Mouse (Mus musculus) T-helper 2 cell (primary cell): ENCODE measurements around the gene Mlxipl.

Source experiments
- in situ Hi-C: fragments of 300-600 bp; cut with MboI, MseI; formaldehyde crosslinking; loops from one replicate; pipeline ENCODE4 v1.15.1; 2025; ENCODE audit warnings: high pct_unique_total_duplicates

Gene Mlxipl

DNA sequence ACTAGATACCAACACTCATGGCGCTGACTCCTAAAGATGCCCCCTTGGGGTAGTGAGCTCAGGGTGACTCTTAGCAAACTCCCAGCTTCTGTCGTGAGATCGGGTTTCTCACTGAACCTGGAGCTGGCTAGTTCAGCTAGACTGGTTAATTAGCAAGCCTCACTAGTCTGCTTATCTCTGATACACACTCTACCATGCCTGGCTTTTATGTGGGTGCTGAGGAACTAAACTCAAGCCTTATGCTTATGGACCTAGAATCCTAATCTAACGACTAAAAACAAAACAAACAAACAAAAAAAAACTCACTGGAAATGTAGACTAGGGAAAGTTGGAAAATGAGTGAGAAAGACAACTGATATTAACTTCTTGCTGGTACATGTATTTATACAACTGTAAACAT, 54.8 kb downstream of the Mlxipl start:
- in situ Hi-C loops: loop anchor here (25.0 kb wide), 1 partner anchor 643 kb away; the partner anchor contains the start of genes Mdh2 and Styxl1

DNA sequence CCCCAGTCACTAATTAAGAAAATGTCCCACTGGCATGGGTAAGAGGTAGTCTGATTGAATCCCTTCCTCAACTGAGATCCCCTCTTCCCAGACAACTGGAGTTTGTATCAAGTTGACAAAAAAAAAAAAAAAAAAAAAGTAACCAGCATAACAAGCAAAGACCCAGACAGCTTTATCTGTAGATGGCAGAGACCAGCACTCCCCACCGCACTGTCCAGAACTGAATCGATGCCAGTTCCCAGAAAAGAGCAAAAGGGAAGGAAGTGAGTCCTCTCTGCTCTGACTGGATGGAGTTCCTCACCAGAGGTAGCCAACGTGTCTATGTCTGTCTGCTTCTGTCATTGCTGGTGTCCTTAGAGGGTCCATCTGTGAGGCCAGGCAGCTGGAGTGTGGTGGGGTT, 55.8 kb downstream of the Mlxipl start:
- in situ Hi-C loops: loop anchor here (25.0 kb wide), 1 partner anchor 642 kb away; the partner anchor contains the start of genes Mdh2 and Styxl1

DNA sequence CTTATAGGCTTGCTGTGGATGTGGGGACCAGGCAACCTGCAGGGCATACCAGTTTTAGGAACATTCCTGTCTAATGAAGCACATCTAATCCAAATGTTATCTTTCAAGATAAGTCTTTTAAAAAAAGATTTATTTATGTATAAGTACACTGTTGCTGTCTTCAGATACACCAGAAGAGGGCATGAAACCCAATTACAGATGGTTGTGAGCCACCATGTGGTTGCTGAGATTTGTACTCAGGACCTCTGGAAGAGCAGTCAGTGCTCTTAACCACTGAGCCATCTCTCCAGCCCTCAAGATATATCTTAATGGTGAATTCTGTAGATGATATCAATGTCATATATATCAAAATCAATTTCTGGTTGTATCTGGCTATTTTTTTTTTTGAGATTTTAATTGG, 56.3 kb downstream of the Mlxipl start:
- in situ Hi-C loops: loop anchor here (25.0 kb wide), 1 partner anchor 641 kb away; the partner anchor contains the start of genes Mdh2 and Styxl1

DNA sequence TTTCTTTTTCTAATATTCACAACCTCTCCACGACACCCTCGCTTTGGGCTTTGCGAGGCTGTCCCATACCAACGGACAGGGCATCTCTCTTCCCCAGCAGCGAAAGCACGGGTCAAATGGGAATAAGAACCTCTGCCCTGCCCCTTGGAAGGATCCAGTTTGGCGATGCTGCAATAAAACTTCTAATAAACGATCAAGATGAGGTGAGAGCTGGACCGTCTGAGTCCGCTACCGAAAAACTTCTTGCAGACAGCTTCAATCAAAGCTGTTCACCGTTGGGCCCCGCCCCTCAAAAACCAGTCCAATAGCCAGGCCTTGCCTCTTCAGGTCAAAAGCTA, 59.0 kb downstream of the Mlxipl start:
- in situ Hi-C loops: loop anchor here (25.0 kb wide), 1 partner anchor 639 kb away; the partner anchor contains the start of genes Mdh2 and Styxl1

DNA sequence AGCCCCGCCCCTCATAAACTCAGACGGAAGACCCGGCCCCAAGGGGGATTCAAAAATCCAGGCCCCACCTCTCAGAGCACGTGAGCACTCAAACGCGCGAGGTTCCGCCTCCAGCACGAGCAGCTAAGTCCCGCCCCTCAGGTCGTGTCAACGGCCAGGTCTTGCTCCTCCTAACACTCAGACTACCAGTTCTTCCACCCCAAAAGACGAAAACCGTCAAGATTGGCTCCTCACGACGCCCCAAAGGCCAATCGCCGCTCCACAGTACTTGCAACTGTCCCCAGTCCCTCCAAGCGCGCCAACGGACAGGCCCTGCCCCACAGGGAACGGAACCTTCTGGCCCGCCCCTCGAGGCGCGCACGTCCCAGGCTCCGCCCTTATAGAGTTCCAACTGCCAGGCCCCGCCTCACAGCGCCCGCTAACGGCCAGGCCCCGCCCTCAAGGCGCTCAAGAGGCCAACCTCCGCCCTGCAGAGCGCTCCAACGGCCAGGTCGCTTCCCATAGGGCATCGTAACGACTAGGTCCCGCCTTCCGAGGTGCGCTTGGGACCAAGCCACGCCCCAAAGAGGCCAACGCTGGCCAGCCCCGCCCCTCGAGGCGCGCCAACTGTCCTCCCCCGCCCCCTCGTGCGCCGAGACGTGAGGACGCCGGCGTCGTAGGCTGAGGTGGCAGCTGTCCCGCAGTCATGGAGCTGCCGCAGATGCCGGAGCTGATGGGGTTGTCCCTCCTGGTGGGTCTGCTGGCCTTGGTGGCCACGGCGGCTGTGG, 59.5 kb downstream of the Mlxipl start, which contains the start of gene Tbl2:
Tbl2 (plus strand) TSS at position 605 of the 767 bp plus-strand sequence.
- in situ Hi-C loops: loop anchor here (25.0 kb wide), 1 partner anchor 638 kb away; the partner anchor contains the start of genes Mdh2 and Styxl1

DNA sequence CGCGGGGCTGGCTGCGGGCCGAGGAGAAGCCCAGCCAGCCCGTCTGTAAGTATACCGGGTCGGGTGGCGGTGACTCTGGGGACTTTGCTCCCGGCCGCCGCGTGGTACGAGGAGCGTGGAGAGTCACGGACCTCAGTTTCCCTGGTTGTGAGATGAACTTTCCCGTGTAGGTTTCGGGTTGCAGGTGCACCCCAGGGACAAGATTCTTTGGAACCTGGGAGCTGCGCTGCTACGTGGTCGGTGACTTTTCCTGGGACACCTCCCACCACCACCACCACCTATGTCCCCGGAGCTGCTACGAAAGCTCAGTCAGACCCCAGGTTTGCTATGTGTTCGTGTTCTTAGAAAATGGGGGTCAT, 60.1 kb downstream of the Mlxipl start:
- in situ Hi-C loops: loop anchor here (10.0 to 25.0 kb wide), 2 partner anchors 575 to 638 kb away; partner anchors contain the start of genes Mdh2 and Styxl1

DNA sequence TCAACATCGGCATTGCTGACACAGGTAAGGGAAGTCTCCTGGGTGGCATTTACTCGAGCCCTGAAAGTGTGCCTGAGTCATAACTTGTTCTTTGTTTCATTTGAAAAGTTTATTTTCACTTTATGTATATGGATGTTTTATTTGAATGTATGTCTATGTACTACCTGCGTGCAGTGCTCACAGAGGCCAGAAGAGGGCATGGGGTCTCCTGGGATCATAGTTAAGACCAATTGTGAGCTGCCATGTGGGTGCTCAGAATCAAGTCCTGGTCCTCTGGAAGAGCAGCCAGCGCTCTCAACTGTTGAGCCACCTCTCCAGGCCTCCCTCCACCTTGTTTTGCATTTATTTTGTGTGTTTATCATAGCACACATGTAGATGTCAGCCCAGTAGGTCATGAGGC, 66.8 kb downstream of the Mlxipl start:
- in situ Hi-C loops: loop anchor here (10.0 kb wide), 1 partner anchor 582 kb away; no protein-coding TSS in a partner anchor

DNA sequence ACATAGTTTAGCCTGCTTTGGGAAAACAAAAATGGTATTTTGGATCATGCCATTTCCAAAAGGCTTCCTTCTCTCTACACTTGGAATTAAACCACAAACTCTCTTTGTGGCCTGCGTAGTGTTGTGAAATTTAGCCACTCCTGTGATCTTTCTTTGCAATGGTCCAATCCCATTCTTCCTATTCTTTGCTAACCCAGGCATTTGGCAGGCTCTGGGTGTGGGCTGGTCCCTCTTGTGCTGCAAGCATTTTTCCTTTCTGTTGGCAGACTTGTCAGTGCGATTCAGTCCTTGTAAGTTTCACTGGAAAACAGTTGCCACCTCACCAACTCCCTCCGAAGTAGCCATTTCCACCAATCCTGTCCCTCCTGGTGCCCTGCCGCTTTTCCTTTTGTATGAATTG, 71.5 kb downstream of the Mlxipl start:
- in situ Hi-C loops: no loop called here

DNA sequence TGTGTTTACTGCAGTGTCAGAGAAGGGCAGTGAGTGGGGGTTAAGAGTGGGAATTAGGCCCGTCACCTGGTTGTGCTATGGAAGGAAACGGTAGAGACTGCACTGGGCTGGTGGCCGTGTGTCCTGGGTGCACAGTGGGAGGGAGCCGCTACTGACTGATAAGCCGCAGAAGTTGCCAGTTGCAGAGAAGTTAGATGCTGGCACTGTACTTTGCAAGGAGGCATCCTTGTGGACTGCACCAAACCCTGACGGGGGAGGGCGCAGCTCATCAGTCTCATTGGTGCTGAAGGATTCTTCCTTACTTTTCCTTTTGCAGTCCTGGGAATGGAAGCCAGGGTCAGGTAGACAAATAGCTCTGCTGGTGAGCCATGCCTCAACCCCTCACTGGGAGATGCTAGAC, 72.0 kb downstream of the Mlxipl start:
- in situ Hi-C loops: no loop called here

DNA sequence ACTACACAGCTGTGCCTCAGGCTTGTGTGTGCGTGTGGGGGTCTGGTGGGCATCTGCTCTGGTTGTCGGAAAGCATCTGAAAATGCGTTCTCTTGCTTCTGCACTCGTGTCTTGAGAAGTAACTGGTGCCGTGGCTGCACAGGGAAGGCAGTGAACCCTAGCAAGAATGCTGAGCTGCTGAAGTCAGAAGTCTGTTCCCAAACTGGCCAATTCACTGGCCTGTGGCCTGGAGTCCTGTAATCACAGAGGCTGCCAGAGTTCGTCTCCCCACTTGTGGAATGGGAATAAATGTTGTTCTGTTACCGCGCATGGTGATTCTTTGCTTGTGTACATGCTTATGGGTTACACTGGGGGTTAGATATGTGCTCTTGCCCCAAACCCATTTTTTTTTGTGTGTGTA, 72.7 kb downstream of the Mlxipl start:
- in situ Hi-C loops: no loop called here

DNA sequence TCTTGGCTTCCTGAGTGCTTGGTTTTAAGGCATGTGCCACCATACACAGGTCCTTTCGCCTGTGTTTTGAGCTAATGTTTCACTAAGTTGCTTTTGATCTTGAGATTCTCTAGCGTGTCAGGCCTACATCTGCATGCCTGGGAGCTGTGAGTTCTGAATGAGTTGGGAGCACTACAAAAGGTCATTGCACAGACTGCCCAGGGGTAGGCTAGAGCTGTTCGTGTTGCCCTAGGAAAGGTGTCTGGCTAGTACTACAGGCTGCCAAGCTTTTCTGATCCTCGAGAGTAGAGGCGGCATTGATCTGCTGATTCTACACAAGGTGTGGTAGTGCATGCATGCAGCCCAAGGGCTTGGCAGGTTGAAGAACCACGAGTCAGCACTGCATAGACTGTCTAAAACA, 73.1 kb downstream of the Mlxipl start:
- in situ Hi-C loops: no loop called here

DNA sequence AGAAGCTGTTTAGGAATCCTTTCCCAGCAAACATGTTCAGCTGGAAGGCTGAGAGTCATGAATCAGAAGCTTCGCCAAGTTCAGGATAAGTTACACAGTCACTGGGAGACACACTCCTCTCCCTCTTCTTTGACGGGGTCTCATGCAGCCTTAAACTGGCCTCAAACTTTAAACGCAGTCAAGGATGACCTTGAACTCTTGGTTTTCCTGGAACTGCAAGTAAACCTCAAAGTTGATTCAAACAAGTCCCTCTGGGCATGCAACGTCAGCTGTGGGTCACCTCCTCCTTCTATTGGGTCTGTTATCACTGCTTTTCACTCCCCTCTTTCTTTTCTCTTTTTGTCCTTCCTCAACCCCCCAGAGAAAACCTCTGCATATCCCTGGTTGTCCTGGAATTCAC, 77.2 kb downstream of the Mlxipl start:
- in situ Hi-C loops: no loop called here

DNA sequence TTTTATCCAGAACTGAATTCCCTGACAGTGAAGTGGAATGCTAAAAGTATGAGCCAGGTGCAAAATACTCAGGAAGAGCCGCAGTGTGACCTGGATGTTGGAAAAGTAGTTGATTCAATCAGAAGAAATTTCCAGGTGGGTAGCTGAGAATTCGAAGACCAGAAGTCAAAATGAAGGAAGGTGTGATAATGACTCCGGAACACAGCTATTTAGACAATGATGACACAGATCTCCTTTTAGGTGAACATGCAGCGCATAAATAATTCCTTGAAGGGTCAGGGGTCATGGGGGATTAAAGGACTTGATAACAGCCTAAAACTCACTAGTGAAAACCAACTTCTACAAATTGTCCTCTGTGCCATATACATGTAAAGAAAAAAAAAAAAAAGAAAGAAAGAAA, 77.8 kb downstream of the Mlxipl start:
- in situ Hi-C loops: no loop called here

DNA sequence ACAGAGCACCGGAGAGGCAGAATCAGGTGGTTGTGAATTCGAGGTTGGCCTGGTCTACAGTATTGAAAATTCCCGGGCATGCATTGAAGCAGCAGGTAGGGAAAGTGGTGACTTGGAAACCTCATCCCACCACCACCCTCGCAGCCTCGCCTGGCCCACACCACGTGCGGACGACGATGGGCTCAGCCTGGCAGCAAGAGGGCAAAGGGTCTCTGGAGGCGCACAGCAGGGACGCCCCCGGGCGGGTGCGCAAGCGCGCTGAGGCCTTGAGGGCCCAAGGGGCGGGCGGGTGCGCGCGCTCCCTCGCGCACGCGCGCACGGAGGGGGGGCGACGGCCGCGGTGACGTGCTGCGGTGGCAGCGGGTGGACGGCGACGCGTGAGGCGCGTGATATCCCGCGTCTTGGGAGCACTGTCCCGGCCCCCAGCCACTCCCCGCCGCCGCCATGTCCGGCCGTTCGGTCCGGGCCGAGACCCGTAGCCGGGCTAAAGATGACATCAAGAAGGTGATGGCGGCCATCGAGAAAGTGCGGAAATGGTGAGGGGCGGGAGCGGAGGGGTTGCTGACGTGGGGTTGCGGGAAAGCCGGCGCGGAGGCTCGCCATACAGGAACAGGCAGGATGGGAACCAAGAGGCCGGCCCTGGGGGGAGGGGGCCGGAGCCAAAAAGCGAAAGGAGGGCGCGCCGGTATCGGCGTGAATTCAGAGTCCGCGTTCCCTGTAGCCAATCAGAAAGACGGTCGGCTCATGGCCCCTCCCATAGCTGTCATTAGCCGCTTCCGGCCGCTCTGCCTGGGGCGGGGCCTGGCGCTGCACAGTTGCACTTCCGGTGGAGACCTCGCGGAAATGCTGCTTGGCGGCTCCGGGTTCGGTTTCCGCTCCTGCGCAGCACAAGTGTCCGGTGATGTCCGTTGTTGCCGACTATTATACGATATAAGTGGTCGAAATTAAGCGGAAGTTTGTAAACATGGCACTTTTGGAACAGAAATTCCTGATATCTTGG, 78.7 kb downstream of the Mlxipl start, which contains the start of gene Bcl7b:
Bcl7b (plus strand) TSS at position 221 of the 1,000 bp plus-strand sequence.
- in situ Hi-C loops: no loop called here

DNA sequence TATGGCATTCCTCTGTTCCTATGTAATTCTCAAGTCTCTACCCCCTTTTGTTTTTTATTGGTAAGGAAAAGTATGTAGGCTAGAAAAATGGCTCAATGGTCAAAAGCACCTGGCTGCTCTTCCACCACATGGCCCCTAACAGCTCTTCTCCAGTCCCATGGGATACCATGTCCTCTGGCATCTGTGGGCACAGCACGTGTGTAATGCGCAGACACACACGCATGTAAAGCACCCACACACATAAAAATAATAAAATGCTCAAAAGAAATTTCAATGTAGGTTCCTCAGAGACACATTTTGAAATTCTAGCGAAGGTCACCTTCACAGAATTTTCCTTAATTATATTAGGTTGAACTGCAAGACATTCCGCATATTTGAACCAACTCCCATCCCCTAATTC, 79.8 kb downstream of the Mlxipl start:
- in situ Hi-C loops: no loop called here

DNA sequence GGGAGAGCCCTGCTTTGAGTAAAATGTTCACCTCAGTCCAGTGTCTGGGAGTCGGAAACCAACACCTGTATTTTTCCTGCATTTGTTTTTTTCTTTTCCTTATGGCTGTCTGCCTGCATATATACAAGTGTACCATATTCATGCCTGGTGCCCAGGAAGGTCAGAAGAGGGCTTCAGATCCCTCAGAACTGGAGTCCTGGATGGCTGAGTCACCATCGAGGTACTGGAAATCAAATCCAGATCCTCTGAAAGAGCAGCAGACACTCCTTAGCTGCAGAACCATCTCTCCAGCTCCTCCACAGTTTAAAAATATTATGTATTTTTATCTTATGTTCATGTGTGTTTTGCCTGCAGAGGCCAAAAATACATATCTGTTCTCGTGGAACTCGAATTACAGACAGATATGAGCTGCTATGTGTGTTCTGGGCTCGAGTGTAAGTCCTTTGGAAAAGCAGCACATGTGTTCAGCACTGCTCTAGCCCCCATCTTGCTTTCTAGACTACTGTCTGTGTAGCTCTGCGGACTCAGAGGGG, 82.1 kb downstream of the Mlxipl start:
- in situ Hi-C loops: no loop called here

DNA sequence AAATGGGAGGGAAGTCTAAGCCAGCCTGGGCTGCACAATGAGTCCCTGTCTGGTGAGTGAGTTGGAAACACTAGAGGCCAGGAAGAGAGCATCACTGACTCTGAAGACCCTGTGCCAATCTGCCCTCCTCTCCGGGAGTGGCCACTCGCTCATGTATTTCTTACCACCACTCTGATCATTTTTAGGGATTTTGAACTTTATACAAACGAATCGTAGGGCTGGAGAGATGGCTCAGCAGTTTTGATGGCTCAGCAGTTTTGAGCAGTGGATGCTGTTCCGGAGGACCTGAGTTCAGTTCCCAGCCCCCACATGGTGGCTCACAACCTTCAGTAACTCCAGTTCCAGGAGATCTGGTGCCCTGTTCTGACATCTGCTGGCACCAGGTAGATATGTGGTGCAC, 83.3 kb downstream of the Mlxipl start:
- in situ Hi-C loops: no loop called here

DNA sequence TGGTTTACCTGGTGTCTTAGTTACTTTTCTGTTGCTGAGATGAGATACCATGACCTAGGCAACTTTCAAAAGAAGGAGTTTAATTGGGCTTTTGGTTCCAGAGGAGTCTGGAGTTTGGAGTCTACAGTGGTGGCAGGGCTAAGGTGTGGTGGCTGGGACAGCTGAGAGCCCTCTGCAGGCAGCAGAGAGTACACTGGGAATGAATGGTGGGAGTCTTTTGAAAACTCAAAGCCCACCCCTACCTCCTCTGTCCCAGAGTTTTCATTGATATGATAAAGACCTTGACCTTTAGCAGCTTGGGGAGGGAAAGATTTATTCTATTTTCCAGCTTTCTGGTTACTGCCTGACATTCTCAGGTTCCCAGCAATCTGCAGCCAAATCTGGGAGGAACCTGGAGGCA, 85.4 kb downstream of the Mlxipl start:
- in situ Hi-C loops: no loop called here

DNA sequence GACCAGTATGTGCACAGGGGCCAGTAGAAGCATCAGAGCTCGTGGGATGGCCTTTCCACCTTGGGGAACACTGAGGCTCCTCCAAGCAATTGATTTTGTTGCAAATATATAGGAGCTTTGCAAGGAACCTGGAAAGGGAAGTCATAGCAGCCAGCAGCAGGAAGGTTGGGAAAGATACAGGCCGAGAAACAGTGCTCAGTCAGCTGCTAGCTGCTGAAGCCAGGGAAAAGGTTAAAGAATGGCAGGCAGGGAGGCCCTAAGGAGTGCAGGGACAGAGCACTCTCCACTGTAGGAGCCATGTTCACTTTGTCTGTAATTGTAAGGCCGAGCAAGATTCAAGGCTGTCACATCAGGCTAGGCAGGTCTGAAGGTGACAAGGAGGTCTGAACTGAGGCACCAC, 88.8 kb downstream of the Mlxipl start:
- in situ Hi-C loops: no loop called here

DNA sequence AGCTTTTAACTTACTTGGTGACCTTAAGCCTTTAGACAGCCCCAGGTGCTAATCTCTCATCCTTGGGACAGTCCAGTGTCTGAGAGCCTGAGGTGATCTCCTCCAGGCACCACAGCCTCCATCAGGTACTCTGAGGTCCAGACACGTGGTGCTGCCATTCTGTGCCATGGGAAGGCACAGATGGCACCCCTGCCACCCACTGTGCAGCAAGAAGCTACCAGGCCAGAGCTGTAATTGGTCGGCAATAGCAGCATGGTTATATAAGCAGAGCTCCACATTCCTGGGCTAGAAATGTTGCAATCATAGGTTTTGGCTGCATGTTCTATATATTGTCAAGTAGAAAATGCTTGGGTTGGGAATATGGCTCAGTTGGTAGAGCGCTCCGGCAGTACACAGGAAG, 89.3 kb downstream of the Mlxipl start:
- in situ Hi-C loops: no loop called here

DNA sequence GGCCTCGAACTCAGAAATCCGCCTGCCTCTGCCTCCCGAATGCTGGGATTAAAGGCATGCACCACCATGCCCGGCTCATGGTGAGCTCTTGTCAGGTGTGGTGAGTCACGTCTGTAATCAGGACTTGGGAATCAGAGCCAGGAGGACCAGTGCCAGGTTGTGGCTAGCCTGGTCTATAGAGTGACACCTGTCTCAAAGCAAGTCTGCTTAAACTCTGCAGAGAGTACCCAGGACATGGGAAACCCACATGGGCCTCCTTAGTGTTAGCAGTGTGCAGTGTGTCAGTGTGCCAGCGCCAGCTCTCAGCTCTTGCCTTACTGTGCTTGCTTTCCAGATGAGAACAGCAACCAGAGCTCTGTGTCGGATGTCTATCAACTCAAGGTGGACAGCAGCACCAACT, 89.9 kb downstream of the Mlxipl start:
- in situ Hi-C loops: loop anchor here (5.0 kb wide), 1 partner anchor 492 kb away; the partner anchor contains the start of gene Limk1

DNA sequence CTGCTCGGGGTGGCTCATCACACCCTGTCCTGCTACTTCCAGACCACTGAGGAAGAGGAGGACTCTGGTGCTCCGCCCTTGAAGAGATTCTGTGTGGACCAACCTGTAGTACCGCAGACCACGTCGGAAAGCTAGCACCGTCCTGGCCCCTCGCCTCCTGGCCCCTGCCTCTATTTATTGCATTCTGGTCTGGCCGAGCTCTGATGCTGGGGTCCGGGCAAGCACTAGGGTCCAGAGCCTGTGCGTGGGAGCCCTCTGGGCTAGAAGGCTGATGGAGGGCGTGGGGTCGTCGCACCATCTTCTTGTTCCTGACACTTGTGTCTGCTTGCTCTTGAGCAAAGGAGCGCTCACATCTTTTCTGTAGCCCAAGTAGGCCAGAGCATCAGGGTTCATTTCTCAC, 91.1 kb downstream of the Mlxipl start:
- in situ Hi-C loops: loop anchor here (5.0 kb wide), 1 partner anchor 493 kb away; the partner anchor contains the start of gene Limk1
